Mouse (Mus musculus): ENCODE results near the gene Ccp110.

Ccp110 gene

DNA sequence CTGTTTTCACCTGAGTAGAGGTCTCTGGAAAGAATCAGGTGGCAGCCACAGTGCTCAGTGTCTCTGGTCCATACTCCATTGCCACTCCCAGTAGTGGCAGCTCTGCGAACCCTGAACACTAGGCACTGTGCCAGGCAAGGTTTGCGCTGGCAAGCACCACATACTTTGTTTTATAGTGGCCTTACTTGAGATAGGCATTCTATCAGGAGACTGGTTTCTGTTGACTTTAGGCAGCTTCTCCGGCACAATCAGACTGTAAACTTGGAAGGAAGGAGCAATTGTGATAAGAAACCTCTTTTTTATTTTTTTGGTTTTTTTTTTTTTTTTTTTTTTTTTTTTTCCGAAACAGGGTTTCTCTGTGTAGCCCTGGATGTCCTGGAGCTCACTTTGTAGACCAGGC is 4.3 kb upstream of the Ccp110 start:
- peaks cover 8% of the 10 kb centered on the region for H3K36me3 ChIP-seq (ENCODE audit: insufficient read depth, low read length)
- H3K9me3 ChIP-seq (ENCODE audit: low read length): no peaks in the 10 kb centered on the region
- no peaks in the 10 kb centered on the region for H3K27me3 ChIP-seq (ENCODE audit: insufficient read depth, low read length)
- H3K4me3 ChIP-seq (replicated peaks; ENCODE audit: low read length): no peak overlapping the region
- no peak for TF ChIP-seq NANOG (IDR thresholded peaks at IDR 0.05; ENCODE audit: borderline replicate concordance, low read length)
- TF ChIP-seq CTCF (conservative IDR thresholded peaks at IDR 0.05; ENCODE audit: low read length): no peak
- no peak for TF ChIP-seq POU5F1 (IDR thresholded peaks at IDR 0.05; ENCODE audit: borderline replicate concordance, low read length)
- peaks cover 38% of the 10 kb centered on the region for H3K4me1 ChIP-seq (replicated peaks; ENCODE audit: low read depth, low read length)

GRCm38 (mm10) chr7:118710776-118711175 is 1.6 kb upstream of the Ccp110 start:
- H3K36me3 ChIP-seq (ENCODE audit: insufficient read depth, low read length): peaks cover 16% of the 10 kb centered on the region
- TF ChIP-seq NANOG (IDR thresholded peaks at IDR 0.05; ENCODE audit: borderline replicate concordance, low read length): no peak
- no peak for TF ChIP-seq CTCF (conservative IDR thresholded peaks at IDR 0.05; ENCODE audit: low read length)
- TF ChIP-seq POU5F1 (IDR thresholded peaks at IDR 0.05; ENCODE audit: borderline replicate concordance, low read length): no peak
- H3K27me3 ChIP-seq (ENCODE audit: insufficient read depth, low read length): no peaks in the 10 kb centered on the region
- peaks cover 33% of the 10 kb centered on the region for H3K4me1 ChIP-seq (replicated peaks; ENCODE audit: low read depth, low read length)
- H3K4me3 ChIP-seq (replicated peaks; ENCODE audit: low read length): no peak overlapping the region
- no peaks in the 10 kb centered on the region for H3K9me3 ChIP-seq (ENCODE audit: low read length)

- TF ChIP-seq POU5F1 (IDR thresholded peaks at IDR 0.05; ENCODE audit: borderline replicate concordance, low read length) (no peak), CTCF (conservative IDR thresholded peaks at IDR 0.05; ENCODE audit: low read length) (no peak), NANOG (IDR thresholded peaks at IDR 0.05; ENCODE audit: borderline replicate concordance, low read length) (no peak)
- H3K36me3 ChIP-seq (ENCODE audit: insufficient read depth, low read length): peaks cover 47% of the 10 kb centered on the region
- H3K4me1 ChIP-seq (replicated peaks; ENCODE audit: low read depth, low read length): peaks cover 21% of the 10 kb centered on the region
- H3K27me3 ChIP-seq (ENCODE audit: insufficient read depth, low read length): no peaks in the 10 kb centered on the region
- no peak overlapping the region for H3K4me3 ChIP-seq (replicated peaks; ENCODE audit: low read length)
- H3K9me3 ChIP-seq (ENCODE audit: low read length): no peaks in the 10 kb centered on the region
These were observed 2.5 kb downstream of the Ccp110 start for GRCm38 (mm10) chr7:118714873-118715272.

GRCm38 (mm10) chr7:118718066-118718465 is 5.7 kb downstream of the Ccp110 start:
- no peaks in the 10 kb centered on the region for H3K9me3 ChIP-seq (ENCODE audit: low read length)
- no peak overlapping the region for H3K4me3 ChIP-seq (replicated peaks; ENCODE audit: low read length)

DNA sequence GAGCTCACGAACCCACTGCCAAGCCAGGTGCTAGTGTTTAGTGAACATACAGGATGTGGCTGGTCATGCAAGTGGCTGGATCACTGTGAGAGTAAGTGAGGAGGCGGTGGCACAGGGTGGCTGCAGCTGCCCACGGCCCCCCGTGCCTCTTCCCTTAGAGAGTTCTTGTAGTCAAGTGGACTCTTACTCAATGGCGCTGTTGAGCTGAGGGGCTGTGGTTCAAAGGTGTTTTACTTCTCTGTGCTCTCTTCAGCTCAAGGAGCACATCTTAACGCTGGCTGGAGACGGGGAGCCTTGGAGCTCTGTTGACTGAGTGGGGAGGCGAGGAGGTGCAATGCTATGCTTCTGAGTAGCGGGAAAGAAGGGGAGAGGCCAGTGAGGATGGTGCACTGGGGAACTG is 11.6 kb downstream of the Ccp110 start:
- TF ChIP-seq NANOG (IDR thresholded peaks at IDR 0.05; ENCODE audit: borderline replicate concordance, low read length): no peak
- TF ChIP-seq POU5F1 (IDR thresholded peaks at IDR 0.05; ENCODE audit: borderline replicate concordance, low read length): no peak
- TF ChIP-seq CTCF (conservative IDR thresholded peaks at IDR 0.05; ENCODE audit: low read length): no peak
- peaks cover 81% of the 10 kb centered on the region for H3K36me3 ChIP-seq (ENCODE audit: insufficient read depth, low read length)
- H3K9me3 ChIP-seq (ENCODE audit: low read length): no peaks in the 10 kb centered on the region
- H3K4me1 ChIP-seq (replicated peaks; ENCODE audit: low read depth, low read length): peaks cover 32% of the 10 kb centered on the region
- no peaks in the 10 kb centered on the region for H3K27me3 ChIP-seq (ENCODE audit: insufficient read depth, low read length)
- H3K4me3 ChIP-seq (replicated peaks; ENCODE audit: low read length): no peak overlapping the region

More at GRCm38 (mm10) chr7:118718066-118718465, 5.7 kb downstream of the Ccp110 start:
- TF ChIP-seq POU5F1 (IDR thresholded peaks at IDR 0.05; ENCODE audit: borderline replicate concordance, low read length) (no peak), NANOG (IDR thresholded peaks at IDR 0.05; ENCODE audit: borderline replicate concordance, low read length) (no peak), CTCF (conservative IDR thresholded peaks at IDR 0.05; ENCODE audit: low read length) (no peak)
- Histone ChIP-seq H3K4me1 (replicated peaks; ENCODE audit: low read depth, low read length) (peaks cover 23% of the 10 kb centered on the region), H3K27me3 (ENCODE audit: insufficient read depth, low read length) (no peaks in the 10 kb centered on the region), H3K36me3 (ENCODE audit: insufficient read depth, low read length) (peaks cover 72% of the 10 kb centered on the region)

- H3K36me3 ChIP-seq (ENCODE audit: insufficient read depth, low read length): peaks cover 81% of the 10 kb centered on the region
- H3K9me3 ChIP-seq (ENCODE audit: low read length): no peaks in the 10 kb centered on the region
- no peaks in the 10 kb centered on the region for H3K27me3 ChIP-seq (ENCODE audit: insufficient read depth, low read length)
- H3K4me3 ChIP-seq (replicated peaks; ENCODE audit: low read length): no peak overlapping the region
- TF ChIP-seq NANOG (IDR thresholded peaks at IDR 0.05; ENCODE audit: borderline replicate concordance, low read length) (no peak), CTCF (conservative IDR thresholded peaks at IDR 0.05; ENCODE audit: low read length) (no peak), POU5F1 (IDR thresholded peaks at IDR 0.05; ENCODE audit: borderline replicate concordance, low read length) (no peak)
- H3K4me1 ChIP-seq (replicated peaks; ENCODE audit: low read depth, low read length): peaks cover 32% of the 10 kb centered on the region
These were observed 13.1 kb downstream of the Ccp110 start for GRCm38 (mm10) chr7:118725459-118725858.

DNA sequence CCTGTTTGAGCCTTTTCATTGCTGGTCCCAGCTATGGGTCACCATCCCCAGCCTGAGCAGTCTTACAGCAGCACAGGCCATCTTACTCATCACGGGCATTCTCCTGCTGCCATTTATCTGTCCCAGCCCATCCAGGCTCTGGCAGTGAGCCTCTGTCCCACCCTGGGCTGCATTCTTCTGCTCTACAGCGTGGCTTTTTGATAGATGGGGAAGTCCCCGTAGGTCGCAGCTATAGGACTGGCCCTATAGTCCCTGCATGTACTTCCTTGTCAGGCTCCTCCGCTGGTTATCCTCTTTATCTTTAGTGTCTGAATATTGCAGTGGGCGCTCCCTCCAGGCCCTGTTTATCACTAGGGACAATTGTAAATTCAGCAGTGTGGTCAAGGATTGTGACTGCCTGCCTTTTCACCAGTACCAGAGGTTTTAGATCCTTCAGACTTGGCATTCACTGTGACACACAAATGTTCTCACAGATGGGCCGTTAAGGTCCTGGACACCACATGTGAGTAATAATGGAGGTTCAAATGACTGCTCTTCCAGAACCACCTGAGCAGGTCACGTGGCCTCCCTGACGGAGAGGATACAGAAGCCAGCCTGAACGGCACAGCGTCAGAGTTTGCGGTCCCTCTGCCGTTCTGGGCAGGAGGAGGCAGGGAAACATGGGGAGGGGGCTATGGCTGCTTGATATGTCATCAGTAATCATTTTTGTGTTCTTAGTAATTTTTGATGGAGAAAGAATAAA is 16.7 kb downstream of the Ccp110 start:
- Histone ChIP-seq H3K4me1 (replicated peaks; ENCODE audit: low read depth, low read length) (peaks cover 13% of the 10 kb centered on the region), H3K27me3 (ENCODE audit: insufficient read depth, low read length) (no peaks in the 10 kb centered on the region), H3K4me3 (replicated peaks; ENCODE audit: low read length) (no peak overlapping the region), H3K9me3 (ENCODE audit: low read length) (no peaks in the 10 kb centered on the region), H3K36me3 (ENCODE audit: insufficient read depth, low read length) (peaks cover 88% of the 10 kb centered on the region)
- TF ChIP-seq CTCF (conservative IDR thresholded peaks at IDR 0.05; ENCODE audit: low read length) (no peak), NANOG (IDR thresholded peaks at IDR 0.05; ENCODE audit: borderline replicate concordance, low read length) (no peak), POU5F1 (IDR thresholded peaks at IDR 0.05; ENCODE audit: borderline replicate concordance, low read length) (no peak)

DNA sequence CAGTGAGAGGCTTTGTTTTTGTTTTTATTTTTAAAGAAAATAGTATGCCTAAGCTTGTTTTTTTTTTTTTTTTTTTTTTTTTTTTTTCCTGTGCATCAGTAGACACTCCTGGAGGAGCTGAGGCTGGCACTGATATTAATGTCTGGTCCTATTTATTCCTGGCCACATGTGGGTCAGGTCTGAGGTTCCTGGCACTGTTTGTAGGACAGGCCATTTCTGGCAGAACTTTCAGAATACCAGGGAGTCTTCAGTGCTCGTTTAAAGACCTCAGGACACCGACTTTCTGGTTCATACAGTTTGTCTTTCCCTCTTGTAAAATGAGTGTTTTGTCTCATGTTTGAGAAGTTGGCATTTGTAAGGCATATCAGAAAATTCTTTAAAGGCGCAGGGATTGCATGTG is 19.4 kb downstream of the Ccp110 start:
- H3K27me3 ChIP-seq (ENCODE audit: insufficient read depth, low read length): no peaks in the 10 kb centered on the region
- peaks cover 8% of the 10 kb centered on the region for H3K4me1 ChIP-seq (replicated peaks; ENCODE audit: low read depth, low read length)
- H3K36me3 ChIP-seq (ENCODE audit: insufficient read depth, low read length): peaks cover 70% of the 10 kb centered on the region
- no peak overlapping the region for H3K4me3 ChIP-seq (replicated peaks; ENCODE audit: low read length)
- no peaks in the 10 kb centered on the region for H3K9me3 ChIP-seq (ENCODE audit: low read length)
- TF ChIP-seq NANOG (IDR thresholded peaks at IDR 0.05; ENCODE audit: borderline replicate concordance, low read length) (no peak), POU5F1 (IDR thresholded peaks at IDR 0.05; ENCODE audit: borderline replicate concordance, low read length) (no peak), CTCF (conservative IDR thresholded peaks at IDR 0.05; ENCODE audit: low read length) (no peak)

- H3K36me3 ChIP-seq (ENCODE audit: insufficient read depth, low read length): peaks cover 60% of the 10 kb centered on the region
- no peaks in the 10 kb centered on the region for H3K4me1 ChIP-seq (replicated peaks; ENCODE audit: low read depth, low read length)
- no peak overlapping the region for H3K4me3 ChIP-seq (replicated peaks; ENCODE audit: low read length)
- H3K9me3 ChIP-seq (ENCODE audit: low read length): no peaks in the 10 kb centered on the region
- no peaks in the 10 kb centered on the region for H3K27me3 ChIP-seq (ENCODE audit: insufficient read depth, low read length)
- no peak for TF ChIP-seq NANOG (IDR thresholded peaks at IDR 0.05; ENCODE audit: borderline replicate concordance, low read length)
- no peak for TF ChIP-seq POU5F1 (IDR thresholded peaks at IDR 0.05; ENCODE audit: borderline replicate concordance, low read length)
- no peak for TF ChIP-seq CTCF (conservative IDR thresholded peaks at IDR 0.05; ENCODE audit: low read length)
These were observed 20.9 kb downstream of the Ccp110 start for GRCm38 (mm10) chr7:118733225-118733624.

All from E14TG2a.4 (cell line).